Mouse (Mus musculus) T-helper 2 cell (primary cell): ENCODE data around the gene Plxnc1.

Experiments used
- in situ Hi-C: fragments of 300-600 bp; cut with MboI, MseI; formaldehyde crosslinking; loops from one replicate; pipeline ENCODE4 v1.15.1; 2025; ENCODE audit warnings: high pct_unique_total_duplicates

Plxnc1 gene

GRCm38 (mm10) chr10:94921751-94922150, 22.9 kb downstream of the Plxnc1 start:
- in situ Hi-C loops, result no loop called here

- in situ Hi-C loops, result no loop called here
Observed at GRCm38 (mm10) chr10:94920526-94920925, 24.1 kb downstream of the Plxnc1 start.

- in situ Hi-C loops, result no loop called here
Observed at GRCm38 (mm10) chr10:94919960-94920359, 24.7 kb downstream of the Plxnc1 start.

GRCm38 (mm10) chr10:94919552-94919951, 25.1 kb downstream of the Plxnc1 start:
- in situ Hi-C loops, result no loop called here

- in situ Hi-C loops, result no loop called here
Observed at GRCm38 (mm10) chr10:94918618-94919017, 26.0 kb downstream of the Plxnc1 start.

- in situ Hi-C loops, result no loop called here
Observed at GRCm38 (mm10) chr10:94917990-94918389, 26.6 kb downstream of the Plxnc1 start.

GRCm38 (mm10) chr10:94917354-94917753, 27.3 kb downstream of the Plxnc1 start:
- in situ Hi-C loops, result no loop called here

- in situ Hi-C loops, result no loop called here
Observed at GRCm38 (mm10) chr10:94916610-94917009, 28.0 kb downstream of the Plxnc1 start.

- in situ Hi-C loops, result no loop called here
Observed at GRCm38 (mm10) chr10:94915746-94916145, 28.9 kb downstream of the Plxnc1 start.

- in situ Hi-C loops, result no loop called here
Observed at GRCm38 (mm10) chr10:94914081-94914480, 30.6 kb downstream of the Plxnc1 start.

- in situ Hi-C loops, result no loop called here
Observed at GRCm38 (mm10) chr10:94913336-94913739, 31.3 kb downstream of the Plxnc1 start.

GRCm38 (mm10) chr10:94912551-94912950, 32.1 kb downstream of the Plxnc1 start:
- in situ Hi-C loops, result no loop called here

- in situ Hi-C loops, result no loop called here
Observed at GRCm38 (mm10) chr10:94911102-94911501, 33.5 kb downstream of the Plxnc1 start.

GRCm38 (mm10) chr10:94910570-94910969, 34.1 kb downstream of the Plxnc1 start:
- in situ Hi-C loops, result no loop called here

GRCm38 (mm10) chr10:94909789-94910188, 34.8 kb downstream of the Plxnc1 start:
- in situ Hi-C loops, result no loop called here

- in situ Hi-C loops, result no loop called here
Observed at GRCm38 (mm10) chr10:94908976-94909717, 35.5 kb downstream of the Plxnc1 start.

GRCm38 (mm10) chr10:94905689-94906473, 38.8 kb downstream of the Plxnc1 start:
- in situ Hi-C loops, result no loop called here

- in situ Hi-C loops, result no loop called here
Observed at GRCm38 (mm10) chr10:94905219-94905618, 39.4 kb downstream of the Plxnc1 start.

GRCm38 (mm10) chr10:94896950-94897349, 47.7 kb downstream of the Plxnc1 start:
- in situ Hi-C loops, result no loop called here

GRCm38 (mm10) chr10:94896311-94896710, 48.3 kb downstream of the Plxnc1 start:
- in situ Hi-C loops, result no loop called here

GRCm38 (mm10) chr10:94895876-94896275, 48.8 kb downstream of the Plxnc1 start:
- in situ Hi-C loops, result no loop called here

- in situ Hi-C loops, result no loop called here
Observed at GRCm38 (mm10) chr10:94889735-94890134, 54.9 kb downstream of the Plxnc1 start.

- in situ Hi-C loops, result no loop called here
Observed at GRCm38 (mm10) chr10:94883216-94883615, 61.4 kb downstream of the Plxnc1 start.
